Mouse (Mus musculus): ENCODE results near the gene Ttc5. TPM values are rescaled to one million over a fixed set of nuclear protein-coding genes. Genes with fewer than 3 reads are reported as not detected.
"Not testable (repeated sequence)": the region's sequence is repeated elsewhere in the genome, so short reads cannot be mapped to it uniquely, and the experiment has no call there.

The Ttc5 gene
- total RNA-seq, 2 experiments from 2014 or later: 67.0 to 69.7 TPM

GRCm38 (mm10) chr14:50741584-50741983 lies 43.7 kb downstream of the Ttc5 start:
- no peak overlapping the region for H3K27ac ChIP-seq
- no peak for DNase-seq (ENCODE audit: low spot score in 2 of 2)
- no peak for TF ChIP-seq CTCF (conservative IDR thresholded peaks at IDR 0.05)
- no peak overlapping the region for H3K4me3 ChIP-seq

GRCm38 (mm10) chr14:50740334-50740733 lies 45.0 kb downstream of the Ttc5 start:
- Histone ChIP-seq H3K4me3 (no peak overlapping the region), H3K27ac (no peak overlapping the region)
- no peak for TF ChIP-seq CTCF (conservative IDR thresholded peaks at IDR 0.05)
- no peak for DNase-seq (ENCODE audit: low spot score in 2 of 2)

DNA sequence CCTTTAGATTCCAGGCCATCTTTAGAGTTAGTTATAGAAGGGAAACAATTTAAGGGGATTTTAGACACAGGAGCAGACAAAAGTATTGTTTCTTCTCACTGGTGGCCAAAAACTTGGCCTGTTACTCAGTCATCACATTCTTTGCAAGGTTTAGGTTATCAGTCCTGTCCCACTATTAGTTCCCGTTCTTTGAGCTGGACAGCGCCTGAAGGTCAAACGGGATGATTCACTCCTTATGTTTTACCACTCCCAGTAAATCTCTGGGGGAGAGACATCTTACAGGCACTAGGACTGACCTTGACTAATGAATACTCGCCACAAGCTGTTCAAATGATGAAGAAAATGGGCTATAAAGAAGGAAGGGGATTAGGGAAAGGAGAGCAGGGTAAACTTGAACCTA lies 62.9 kb downstream of the Ttc5 start:
- not testable (repeated sequence) for H3K4me3 ChIP-seq; DNase-seq (ENCODE audit: low spot score in 2 of 2)

GRCm38 (mm10) chr14:50719875-50720274 lies 65.4 kb downstream of the Ttc5 start:
- not testable (repeated sequence) for H3K27ac ChIP-seq; DNase-seq (ENCODE audit: low spot score in 2 of 2); H3K4me3 ChIP-seq

More for the DNA sequence above, 62.9 kb downstream of the Ttc5 start:
- H3K27ac ChIP-seq: not testable (repeated sequence)

Other genes starting within 250 kb of the Ttc5 start
- gene Olfr744, start 170.6 kb downstream of the Ttc5 start, total RNA-seq (2021): not detected
- gene Olfr745, start 146.1 kb downstream of the Ttc5 start, total RNA-seq (2021): not detected
- gene Olfr746, start 138.4 kb downstream of the Ttc5 start, total RNA-seq (2021): not detected
- not detected for gene Olfr747, start 92.3 kb downstream of the Ttc5 start, total RNA-seq (2021)
- not detected for gene Olfr748, start 78.1 kb downstream of the Ttc5 start, total RNA-seq (2021)
- gene Olfr749, start 40.4 kb downstream of the Ttc5 start, total RNA-seq (2021): not detected
- gene Ccnb1ip1, start 22.2 kb upstream of the Ttc5 start, total RNA-seq (2021): not detected
- gene Parp2, start 22.3 kb upstream of the Ttc5 start, total RNA-seq (2021): 10 to 100 TPM; 27.5 to 31.9 TPM
- 1 to 10 TPM; 2.4 to 3.2 TPM for gene Tep1, start 85.0 kb upstream of the Ttc5 start, total RNA-seq (2021)
- 1 to 10 TPM; 5.4 to 5.9 TPM for gene Klhl33, start 112.0 kb upstream of the Ttc5 start, total RNA-seq (2021)
- gene Osgep, start 139.4 kb upstream of the Ttc5 start, total RNA-seq (2021): 10 to 100 TPM; 35.0 to 36.0 TPM
- 10 to 100 TPM; 70.3 to 73.4 TPM for gene Apex1, start 139.4 kb upstream of the Ttc5 start, total RNA-seq (2021)
- 10 to 100 TPM; 92.9 to 95.6 TPM for gene Pip4p1, start 145.3 kb upstream of the Ttc5 start, total RNA-seq (2021)
- 10 to 100 TPM; 14.0 to 17.1 TPM for gene Pnp, start 145.6 kb upstream of the Ttc5 start, total RNA-seq (2021)
- 10 to 100 TPM in 1 of 2 experiments, 1 to 10 TPM in 1; 5.2 to 12.0 TPM for gene Gm49342, start 159.0 kb upstream of the Ttc5 start, total RNA-seq (2021)
- 1 to 10 TPM in 1 of 2 experiments, under 1 TPM in 1; 0.83 to 1.1 TPM for gene Pnp2, start 170.5 kb upstream of the Ttc5 start, total RNA-seq (2021)
- gene Rnase10, start 222.2 kb upstream of the Ttc5 start, total RNA-seq (2021): not detected

Data from layer of hippocampus, adult 2 months (tissue).